ENCODE assay signal across 7 mouse cellular contexts in genomic region chr19:34191645-34192007, GRCm38 (mm10). TPM values are rescaled to one million over a fixed set of nuclear protein-coding genes. Genes with fewer than 3 reads are reported as not detected.
A peak's percentile ranks its signal among the peaks of the same experiment; 100 is the strongest.
DNase-seq lines count a peak whose midpoint lies in the region; ATAC-seq and TF ChIP-seq lines count a peak whose summit lies in the region.

No protein-coding gene starts in this region.

- DNase-seq in lung, postnatal 4 days: no peak
- no peak for DNase-seq in forebrain, embryonic 11.5 days (ENCODE audit: low spot score)
- DNase-seq in limb, embryonic 11.5 days (ENCODE audit: low spot score): no peak
- DNase-seq in T-cell, adult 2 months (ENCODE audit: low spot score): no peak
- DNase-seq in urinary bladder, postnatal 36 days (ENCODE audit: low spot score in 2 of 2): no peak

- H3K9me3 ChIP-seq in lung, embryonic 15.5 days: no peaks in the 10 kb centered on the region
- no peaks in the 10 kb centered on the region for H3K9me3 ChIP-seq in forebrain, embryonic 11.5 days (ENCODE audit: control insufficient read depth, low read length)
- no peaks in the 10 kb centered on the region for H3K9me3 ChIP-seq in limb, embryonic 11.5 days (ENCODE audit: control insufficient read depth, low read length)

- H3K4me1 ChIP-seq in lung, embryonic 15.5 days: peaks cover 10% of the 10 kb centered on the region
- H3K4me1 ChIP-seq in forebrain, embryonic 11.5 days (replicated peaks; ENCODE audit: control insufficient read depth, insufficient read depth, low read length): no peaks in the 10 kb centered on the region
- peaks cover 15% of the 10 kb centered on the region; the same call in 1 of the 2 replicates for H3K4me1 ChIP-seq in limb, embryonic 11.5 days (ENCODE audit: control insufficient read depth, insufficient read depth, low read length)
- H3K4me1 ChIP-seq in olfactory bulb, adult 2 months (ENCODE audit: control insufficient read depth, insufficient read depth, low read length): 0 out of 2 replicates have a peak, but pooled peaks cover 6% of the 10 kb centered on the region

- peak overlapping the region; percentile 54 for H3K9ac ChIP-seq in lung, embryonic 15.5 days
- H3K9ac ChIP-seq in forebrain, embryonic 11.5 days (ENCODE audit: low read length): no peak overlapping the region
- H3K9ac ChIP-seq in limb, embryonic 11.5 days (ENCODE audit: low read length): no peak overlapping the region

- H3K27ac ChIP-seq in lung, embryonic 15.5 days: no peak overlapping the region
- no peak overlapping the region for H3K27ac ChIP-seq in forebrain, embryonic 11.5 days (ENCODE audit: low read depth, low read length)
- no peak overlapping the region for H3K27ac ChIP-seq in limb, embryonic 11.5 days (replicated peaks; ENCODE audit: low read depth, low read length)
- no peak overlapping the region for H3K27ac ChIP-seq in olfactory bulb, adult 2 months (ENCODE audit: insufficient read depth, low read depth, low read length)

- H3K4me3 ChIP-seq in lung, embryonic 15.5 days: peak overlapping the region; percentile 67
- H3K4me3 ChIP-seq in forebrain, embryonic 11.5 days (ENCODE audit: low read depth, low read length): peak overlapping the region; percentile 56
- peak overlapping the region; percentile 67 for H3K4me3 ChIP-seq in limb, embryonic 11.5 days (ENCODE audit: low read depth, low read length)
- H3K4me3 ChIP-seq in olfactory bulb, adult 2 months (ENCODE audit: insufficient read depth, low read depth, low read length): peak overlapping the region; percentile 66

- no peak for TF ChIP-seq POLR2A in olfactory bulb, adult 2 months (IDR thresholded peaks at IDR 0.05; ENCODE audit: insufficient read depth, low read depth, low read length)

- TF ChIP-seq CTCF in olfactory bulb, adult 2 months (IDR thresholded peaks at IDR 0.05; ENCODE audit: insufficient read depth, low read depth, low read length): no peak

- no peaks in the 10 kb centered on the region for H3K27me3 ChIP-seq in lung, embryonic 15.5 days
- peaks cover 2% of the 10 kb centered on the region; the same call in 1 of the 2 replicates for H3K27me3 ChIP-seq in forebrain, embryonic 11.5 days (ENCODE audit: control insufficient read depth, insufficient read depth, low read length)
- no peaks in the 10 kb centered on the region for H3K27me3 ChIP-seq in limb, embryonic 11.5 days (ENCODE audit: control insufficient read depth, insufficient read depth, low read length)

- H3K4me2 ChIP-seq in lung, embryonic 15.5 days: peak overlapping the region; percentile 90
- peak overlapping the region; percentile 78 for H3K4me2 ChIP-seq in forebrain, embryonic 11.5 days (ENCODE audit: low read depth, low read length, severe bottlenecking)
- H3K4me2 ChIP-seq in limb, embryonic 11.5 days (ENCODE audit: low read depth, severe bottlenecking): peak overlapping the region; percentile 87

- WGBS in lung, embryonic 15.5 days: 35% methylated on average over 10 of the region's 10 CpGs
- 21% methylated on average over 10 of the region's 10 CpGs for WGBS in forebrain, embryonic 11.5 days
- 25% methylated on average over 10 of the region's 10 CpGs for WGBS in limb, embryonic 11.5 days
- WGBS in olfactory bulb, adult 2 months: 26% methylated on average over 10 of the region's 10 CpGs

- no peaks in the 10 kb centered on the region for H3K36me3 ChIP-seq in lung, embryonic 15.5 days
- no peaks in the 10 kb centered on the region for H3K36me3 ChIP-seq in forebrain, embryonic 11.5 days (ENCODE audit: control insufficient read depth, insufficient read depth, low read length)
- H3K36me3 ChIP-seq in limb, embryonic 11.5 days (ENCODE audit: control insufficient read depth, insufficient read depth, low read length): no peaks in the 10 kb centered on the region

- ATAC-seq in lung, embryonic 15.5 days (ENCODE audit: borderline replicate concordance, extremely low read depth, low FRiP score, low TSS enrichment): peak; percentile 7; the same call in 1 of the 2 replicates
- ATAC-seq in forebrain, embryonic 11.5 days (replicated peaks; ENCODE audit: low FRiP score): peak; percentile 39; the same call in 1 of the 2 replicates
- no peak for ATAC-seq in limb, embryonic 11.5 days (ENCODE audit: insufficient number of reproducible peaks, low FRiP score, low TSS enrichment, low read depth)

RNA-seq across cellular contexts. Expression of gene Stambpl1, which starts 0.4 kb away (rescaled TPM):
- 9.2 and 11.5 TPM in 2 replicates for polyA plus RNA-seq in lung, embryonic 15.5 days (2015; fragmentation: Nextera tagmentation; extraction: Ambion mirVana)
- polyA plus RNA-seq in forebrain, embryonic 11.5 days (2014; fragmentation: Nextera tagmentation; extraction: Ambion mirVana): 1.6 and 2.0 TPM in 2 replicates
- polyA plus RNA-seq in limb, embryonic 11.5 days (2014; fragmentation: Nextera tagmentation; extraction: Ambion mirVana): 11.9 and 12.0 TPM in 2 replicates
- polyA plus RNA-seq in olfactory bulb, adult 2 months (2012; ENCODE audit: insufficient read depth, insufficient read length, low replicate concordance, missing spikeins): not detected in 2 replicates

RNA-seq across cellular contexts. Expression of gene Ankrd22, which starts 25.8 kb away (rescaled TPM):
- 0.16 and 0.67 TPM in 2 replicates for polyA plus RNA-seq in lung, embryonic 15.5 days (2015; fragmentation: Nextera tagmentation; extraction: Ambion mirVana)
- not detected in 2 replicates for polyA plus RNA-seq in forebrain, embryonic 11.5 days (2014; fragmentation: Nextera tagmentation; extraction: Ambion mirVana)
- polyA plus RNA-seq in limb, embryonic 11.5 days (2014; fragmentation: Nextera tagmentation; extraction: Ambion mirVana): 0.16 TPM in 1 of 2 replicates, not detected in the other
- not detected in 2 replicates for polyA plus RNA-seq in olfactory bulb, adult 2 months (2012; ENCODE audit: insufficient read depth, insufficient read length, low replicate concordance, missing spikeins)
